Mouse (Mus musculus) CH12.LX (cell line): ENCODE data around the gene Gm20708. TPM values are rescaled to one million over a fixed set of nuclear protein-coding genes. Genes with fewer than 3 reads are reported as not detected.

Experiments used
- DNase-seq: peaks from one replicate; pipeline ENCODE4 v3.0.0-alpha.2; 2013; ENCODE audit errors: extremely low read depth
- H3K27ac ChIP-seq: 2 replicates; pipeline ENCODE4 v1.5.1; 2012; ENCODE audit warnings: low read depth, mild to moderate bottlenecking, control low read depth, moderate library complexity; ENCODE audit not compliant: insufficient read depth
- H3K27me3 ChIP-seq: replicated peaks from 2 replicates; pipeline ENCODE3; 2012; ENCODE audit warnings: inconsistent platforms
- H3K36me3 ChIP-seq, 2 experiments: replicated peaks in 1 of 2; 2 replicates each; pipeline versions ENCODE3 to v1.6.1; 2012; ENCODE audit warnings: inconsistent platforms in 1 of 2, low read length in 1 of 2, mild to moderate bottlenecking in 1 of 2, mixed read lengths in 1 of 2, moderate library complexity in 1 of 2; ENCODE audit not compliant: control insufficient read depth in 1 of 2, insufficient read depth in 1 of 2
- H3K4me1 ChIP-seq, 2 experiments: 2 replicates each; pipeline ENCODE4 v1.6.1; 2012; ENCODE audit warnings: inconsistent platforms in 1 of 2, moderate library complexity in 1 of 2; ENCODE audit not compliant: insufficient read depth in 2 of 2, control insufficient read depth in 1 of 2
- H3K4me2 ChIP-seq: 2 replicates; pipeline ENCODE4 v1.6.1; 2012; ENCODE audit warnings: low read depth, mild to moderate bottlenecking, control low read depth; ENCODE audit not compliant: poor library complexity, insufficient read depth, severe bottlenecking
- H3K4me3 ChIP-seq, 3 experiments: fragments of 150-350 bp in 1 of 3; sonication (generic) in 1 of 3; replicated peaks in 1 of 3; 2 replicates each; pipeline versions ENCODE3 to v1.5.1; 2011 to 2012; ENCODE audit warnings: low read depth in 2 of 3, low read length in 2 of 3, mild to moderate bottlenecking in 2 of 3, moderate library complexity in 2 of 3, control low read depth in 1 of 3, improper control_type of control experiment in 1 of 3, inconsistent platforms in 1 of 3, mixed read lengths in 1 of 3; ENCODE audit not compliant: poor library complexity in 1 of 3
- H3K79me2 ChIP-seq: replicated peaks from 2 replicates; pipeline ENCODE4 v1.6.1; 2012; ENCODE audit warnings: mild to moderate bottlenecking, moderate library complexity; ENCODE audit not compliant: control insufficient read depth, poor library complexity, insufficient read depth, severe bottlenecking; ENCODE audit errors: extremely low read depth
- H3K9ac ChIP-seq: 2 replicates; pipeline ENCODE4 v1.6.1; 2012; ENCODE audit warnings: low read depth, mild to moderate bottlenecking, control low read depth, moderate library complexity; ENCODE audit not compliant: insufficient read depth
- H3K9me3 ChIP-seq: replicated peaks from 2 replicates; pipeline ENCODE3; 2012; ENCODE audit warnings: low read length, inconsistent platforms, mixed read lengths
- BHLHE40 ChIP-seq: IDR thresholded peaks from 2 replicates; pipeline ENCODE4 v1.6.1; 2011; ENCODE audit warnings: mild to moderate bottlenecking, low read depth, low read length, improper control_type of control experiment
- CHD1 ChIP-seq: IDR thresholded peaks from 2 replicates; pipeline ENCODE4 v1.6.1; 2012; ENCODE audit warnings: low read depth, low read length, improper control_type of control experiment, inconsistent platforms
- CHD2 ChIP-seq: IDR thresholded peaks from 2 replicates; pipeline ENCODE4 v1.6.1; 2011; ENCODE audit warnings: low read length, improper control_type of control experiment
- CTCF ChIP-seq, 2 experiments: IDR thresholded peaks in 1 of 2; conservative IDR thresholded peaks in 1 of 2; 2 replicates each; pipeline ENCODE4 v1.5.1; 2011 to 2012; ENCODE audit warnings: low read depth in 2 of 2, low read length in 2 of 2, improper control_type of control experiment in 1 of 2, inconsistent platforms in 1 of 2, mild to moderate bottlenecking in 1 of 2, moderate library complexity in 1 of 2
- EP300 ChIP-seq: IDR thresholded peaks from 2 replicates; pipeline ENCODE4 v1.6.1; 2011; ENCODE audit warnings: low read length, improper control_type of control experiment
- ETS1 ChIP-seq: conservative IDR thresholded peaks from 2 replicates; pipeline ENCODE4 v1.6.1; 2012; ENCODE audit warnings: low read depth, mild to moderate bottlenecking, inconsistent platforms, low read length, improper control_type of control experiment, moderate library complexity
- HCFC1 ChIP-seq: IDR thresholded peaks from 2 replicates; pipeline ENCODE4 v1.6.1; 2012; ENCODE audit warnings: low read depth, mild to moderate bottlenecking, inconsistent platforms, low read length, improper control_type of control experiment
- IRF4 ChIP-seq: IDR thresholded peaks from 2 replicates; pipeline ENCODE4 v1.6.1; 2014; ENCODE audit warnings: low read depth, mild to moderate bottlenecking, inconsistent platforms, low read length, improper control_type of control experiment
- JUN ChIP-seq: IDR thresholded peaks from 2 replicates; pipeline ENCODE4 v1.6.1; 2011; ENCODE audit warnings: low read depth, mild to moderate bottlenecking, low read length, improper control_type of control experiment, moderate library complexity; ENCODE audit not compliant: insufficient read depth
- KAT2A ChIP-seq: IDR thresholded peaks from 2 replicates; pipeline ENCODE4 v1.6.1; 2012; ENCODE audit warnings: low read length, improper control_type of control experiment, inconsistent platforms; ENCODE audit not compliant: insufficient replicate concordance
- MAZ ChIP-seq: IDR thresholded peaks from 2 replicates; pipeline ENCODE4 v1.6.1; 2012; ENCODE audit warnings: low read depth, mild to moderate bottlenecking, inconsistent platforms, low read length, improper control_type of control experiment, moderate library complexity
- MEF2A ChIP-seq: IDR thresholded peaks from 2 replicates; pipeline ENCODE4 v1.6.1; 2014; ENCODE audit warnings: low read depth, mild to moderate bottlenecking, inconsistent platforms, low read length, improper control_type of control experiment, borderline replicate concordance
- MXI1 ChIP-seq: IDR thresholded peaks from 2 replicates; pipeline ENCODE4 v1.6.1; 2011; ENCODE audit warnings: mild to moderate bottlenecking, low read depth, low read length, improper control_type of control experiment
- NELFE ChIP-seq: IDR thresholded peaks from 2 replicates; pipeline ENCODE4 v1.6.1; 2011; ENCODE audit warnings: low read depth, low read length, improper control_type of control experiment
- NRF1 ChIP-seq: IDR thresholded peaks from 2 replicates; pipeline ENCODE4 v1.6.1; 2014; ENCODE audit warnings: low read depth, mild to moderate bottlenecking, inconsistent platforms, low read length, improper control_type of control experiment, moderate library complexity
- PAX5 ChIP-seq: IDR thresholded peaks from 2 replicates; pipeline ENCODE4 v1.6.1; 2012; ENCODE audit warnings: low read length, inconsistent platforms, mixed read lengths
- POLR2A ChIP-seq: IDR thresholded peaks from 2 replicates; pipeline ENCODE4 v1.6.1; 2011; ENCODE audit warnings: low read depth, mild to moderate bottlenecking, improper control_type of control experiment, low read length
- RCOR1 ChIP-seq: conservative IDR thresholded peaks from 2 replicates; pipeline ENCODE4 v1.6.1; 2012; ENCODE audit warnings: low read depth, mild to moderate bottlenecking, inconsistent platforms, low read length, improper control_type of control experiment
- TBP ChIP-seq: conservative IDR thresholded peaks from 2 replicates; pipeline ENCODE4 v1.6.1; 2011; ENCODE audit warnings: low read depth, low read length, improper control_type of control experiment
- TCF12 ChIP-seq: IDR thresholded peaks from 2 replicates; pipeline ENCODE4 v1.6.1; 2014; ENCODE audit warnings: low read depth, mild to moderate bottlenecking, inconsistent platforms, low read length, improper control_type of control experiment
- UBTF ChIP-seq: IDR thresholded peaks from 2 replicates; pipeline ENCODE4 v1.6.1; 2012; ENCODE audit warnings: low read depth, mild to moderate bottlenecking, inconsistent platforms, low read length, improper control_type of control experiment, moderate library complexity
- USF1 ChIP-seq: IDR thresholded peaks from 2 replicates; pipeline ENCODE4 v1.6.1; 2014; ENCODE audit warnings: low read depth, mild to moderate bottlenecking, inconsistent platforms, low read length, improper control_type of control experiment
- USF2 ChIP-seq: conservative IDR thresholded peaks from 2 replicates; pipeline ENCODE4 v1.6.1; 2011; ENCODE audit warnings: low read depth, low read length, improper control_type of control experiment
- ZC3H11A ChIP-seq: IDR thresholded peaks from 2 replicates; pipeline ENCODE4 v1.6.1; 2012; ENCODE audit warnings: low read depth, mild to moderate bottlenecking, inconsistent platforms, low read length, improper control_type of control experiment
- ZMIZ1 ChIP-seq: IDR thresholded peaks from 2 replicates; pipeline ENCODE4 v1.6.1; 2012; ENCODE audit warnings: low read depth, mild to moderate bottlenecking, inconsistent platforms, low read length, improper control_type of control experiment
- dilution Hi-C: fragments of 300-500 bp; cut with MboI; formaldehyde crosslinking; loops from 2 replicates; pipeline ENCODE4 v1.14.3; 2020; ENCODE audit warnings: low sequenced_read_pairs; ENCODE audit not compliant: extremely low pct_unique_long_range_greater_than_20kb, extremely low pct_ligation_motif_present
- in situ Hi-C: fragments of 300-500 bp; cut with MboI; formaldehyde crosslinking; loops from 3 replicates; pipeline ENCODE4 v1.14.3; 2019; ENCODE audit warnings: low sequenced_read_pairs, low pct_ligation_motif_present, low pct_unique_long_range_greater_than_20kb, mixed read lengths
- polyA plus RNA-seq: library from polyadenylated mRNA; unstranded; fragments of >175 nt; gene quantifications from 2 replicates; pipeline ENCODE4 v1.2.1, GENCODE M21; 2012; ENCODE audit warnings: low read depth; ENCODE audit not compliant: insufficient read length
- total RNA-seq, 2 experiments: library from RNA; depleted of rRNA; stranded (reverse); fragments of 300-350 nt in 1 of 2; fragments of >200 nt in 1 of 2; gene quantifications; 2 replicates each; pipeline ENCODE4 v1.2.3; 2012 to 2014

Gene Gm20708
- total and polyA plus RNA-seq, 3 experiments = 0.50 to 1.0 (median 0.80) TPM

DNA sequence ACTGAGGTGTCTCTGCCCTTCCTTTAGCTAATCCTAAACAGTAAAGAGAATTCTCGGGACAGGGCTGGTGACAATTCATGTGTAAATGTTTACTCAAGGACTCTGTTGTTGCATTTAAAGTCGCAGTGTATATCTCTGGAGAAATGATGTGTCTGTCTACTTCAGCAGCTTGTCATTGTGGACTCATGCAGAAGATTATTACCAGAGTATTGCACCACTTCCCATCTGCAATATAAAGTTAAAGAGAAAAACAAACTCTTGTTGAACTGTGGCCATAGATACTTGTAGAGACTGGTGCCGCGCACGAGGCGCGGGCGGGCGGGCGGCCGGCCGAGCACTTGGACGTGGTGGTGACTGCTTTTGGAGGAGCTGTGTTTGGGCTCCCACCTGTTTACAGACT lies 47.7 kb upstream of the Gm20708 start (continued):
- TF ChIP-seq IRF4 = no peak
- TF ChIP-seq CTCF (conservative IDR thresholded peaks at IDR 0.05 in 1 of 2, IDR thresholded peaks at IDR 0.05 in 1 of 2; ENCODE audit: low read depth in 2 of 2, low read length in 2 of 2) = no peak

DNA sequence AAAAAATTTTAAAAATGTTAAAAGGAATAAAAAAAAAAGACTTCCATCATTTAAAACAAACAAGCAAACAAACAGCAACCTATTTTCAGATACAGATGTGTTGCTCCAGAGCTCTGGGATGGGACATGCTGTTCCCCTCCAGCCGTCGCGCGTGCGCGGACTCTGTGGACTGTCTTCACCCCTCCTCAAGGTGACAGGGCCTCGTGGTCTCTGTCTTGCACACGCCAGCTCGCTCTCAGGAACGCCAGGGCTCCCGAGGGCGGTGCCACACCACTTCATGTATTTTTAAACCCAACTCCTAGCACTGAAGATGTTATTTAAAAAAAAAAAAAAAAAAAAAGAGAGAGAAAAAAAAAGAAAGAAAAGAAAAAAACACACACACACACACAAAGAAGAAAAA lies 47.2 kb upstream of the Gm20708 start:
- H3K4me3 ChIP-seq = no peak overlapping the region
- no peak overlapping the region for H3K27ac ChIP-seq
- no peak overlapping the region for H3K4me2 ChIP-seq
- no peak overlapping the region for H3K9ac ChIP-seq
- peaks cover 80 to 90% of the 10 kb centered on the region in 2 experiments for H3K36me3 ChIP-seq
- in situ Hi-C loops = no loop called here
- H3K4me1 ChIP-seq = peaks cover 0 to 13% of the 10 kb centered on the region in 2 experiments; a peak in 2 of 4 replicates
- no peak for DNase-seq
- no peaks in the 10 kb centered on the region for H3K9me3 ChIP-seq
- TF ChIP-seq TCF12 (no peak), RCOR1 (no peak), USF1 (no peak), PAX5 (no peak), TBP (no peak), JUN (no peak), CTCF (conservative IDR thresholded peaks at IDR 0.05 in 1 of 2, IDR thresholded peaks at IDR 0.05 in 1 of 2; ENCODE audit: low read depth in 2 of 2, low read length in 2 of 2) (no peak), HCFC1 (no peak), NELFE (no peak), UBTF (no peak), ETS1 (no peak), BHLHE40 (no peak), CHD2 (no peak), MEF2A (no peak), IRF4 (no peak), ZMIZ1 (no peak), KAT2A (no peak)
- H3K27me3 ChIP-seq = no peaks in the 10 kb centered on the region
- dilution Hi-C loops = no loop called here
- no peaks in the 10 kb centered on the region for H3K79me2 ChIP-seq

DNA sequence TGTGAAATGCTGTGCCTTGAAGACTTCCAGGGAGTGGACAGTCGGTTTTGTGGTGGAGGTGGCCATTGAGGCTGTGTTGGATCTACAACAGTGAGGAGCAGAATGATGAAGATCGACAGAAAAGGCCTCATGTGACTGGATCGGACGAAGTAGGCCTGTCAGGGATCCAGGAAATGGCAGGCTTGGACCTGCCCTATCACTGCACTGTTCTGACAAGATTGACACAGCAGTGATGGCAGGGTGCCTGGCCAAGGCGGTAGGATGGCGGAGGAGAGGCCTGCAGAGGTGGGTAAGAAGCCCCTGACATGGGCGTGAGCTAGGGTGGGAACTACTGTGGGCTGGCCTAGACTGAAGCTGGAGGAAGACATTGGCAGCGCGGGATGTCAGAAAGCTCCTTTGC lies 45.1 kb upstream of the Gm20708 start:
- H3K36me3 ChIP-seq = peaks cover 68 to 85% of the 10 kb centered on the region in 2 experiments
- H3K4me1 ChIP-seq = peaks cover 7 to 34% of the 10 kb centered on the region in 2 experiments
- H3K9me3 ChIP-seq = no peaks in the 10 kb centered on the region
- in situ Hi-C loops (no loop called here), dilution Hi-C loops (no loop called here)
- no peaks in the 10 kb centered on the region for H3K79me2 ChIP-seq
- no peaks in the 10 kb centered on the region for H3K27me3 ChIP-seq
- H3K4me3 ChIP-seq = no peak overlapping the region
- TF ChIP-seq POLR2A (no peak), MEF2A (no peak), MAZ (no peak), EP300 (no peak), NRF1 (no peak), ZC3H11A (no peak), MXI1 (no peak), JUN (no peak), CHD1 (no peak), NELFE (no peak), USF2 (no peak), TBP (no peak), BHLHE40 (no peak)
- no peak overlapping the region for H3K4me2 ChIP-seq
- H3K27ac ChIP-seq = no peak overlapping the region
- no peak for DNase-seq
- no peak overlapping the region for H3K9ac ChIP-seq
